Mouse (Mus musculus) lung, postnatal 0 days (tissue): Measurements from ENCODE around the gene Tma16. TPM values are rescaled to one million over a fixed set of nuclear protein-coding genes. Genes with fewer than 3 reads are reported as not detected.

Experiments used
- ATAC-seq: fragments of 200-750 bp; cut with Nextera tagmentation; 2 replicates; pipeline ENCODE4 v1.8.0; 2017; ENCODE audit warnings: moderate library complexity
- DNase-seq: peaks from one replicate; pipeline ENCODE4 v3.0.0-alpha.2; 2016; ENCODE audit warnings: low spot score
- H3K27ac ChIP-seq: fragments of 300-500 bp; sonication (generic); 2 replicates; pipeline ENCODE4 v1.5.1; 2014; ENCODE audit warnings: antibody characterized with exemption, mild to moderate bottlenecking, low read length, mixed read lengths
- H3K27me3 ChIP-seq: fragments of 300-500 bp; sonication (generic); replicated peaks from 2 replicates; pipeline ENCODE4 v1.6.1; 2014; ENCODE audit warnings: low read length, mixed read lengths; ENCODE audit not compliant: insufficient read depth
- H3K36me3 ChIP-seq: fragments of 300-500 bp; sonication (generic); 2 replicates; pipeline ENCODE4 v1.6.1; 2014; ENCODE audit warnings: low read length, mixed read lengths; ENCODE audit not compliant: insufficient read depth
- H3K4me1 ChIP-seq: fragments of 300-500 bp; sonication (generic); 2 replicates; pipeline ENCODE4 v1.6.1; 2014; ENCODE audit warnings: antibody characterized with exemption, low read depth, low read length, mixed read lengths; ENCODE audit not compliant: insufficient read depth
- H3K4me2 ChIP-seq: fragments of 300-500 bp; sonication (generic); replicated peaks from 2 replicates; pipeline ENCODE4 v1.6.1; 2014; ENCODE audit warnings: low read depth, mild to moderate bottlenecking, low read length, moderate library complexity, mixed read lengths
- H3K4me3 ChIP-seq: fragments of 300-500 bp; sonication (generic); 2 replicates; pipeline ENCODE4 v1.5.1; 2014; ENCODE audit warnings: low read depth, low read length
- H3K9ac ChIP-seq: fragments of 300-500 bp; sonication (generic); replicated peaks from 2 replicates; pipeline ENCODE4 v1.6.1; 2014; ENCODE audit warnings: low read depth, mild to moderate bottlenecking
- H3K9me3 ChIP-seq: fragments of 300-500 bp; sonication (generic); 2 replicates; pipeline ENCODE4 v1.6.1; 2016; ENCODE audit warnings: low read length, mixed read lengths
- CTCF ChIP-seq: IDR thresholded peaks from 2 replicates; pipeline ENCODE4 v1.5.1; 2016; ENCODE audit warnings: antibody characterized with exemption, mild to moderate bottlenecking
- EP300 ChIP-seq: IDR thresholded peaks from 2 replicates; pipeline ENCODE4 v1.6.1; 2016; ENCODE audit warnings: antibody characterized with exemption, mild to moderate bottlenecking, control low read depth
- WGBS: fragments of 180-500 bp; shearing (Covaris S2); extraction: QIAGEN DNeasy Blood & Tissue Kit; methylation state at CpG from one replicate; pipeline ENCODE4 v1.1.7; 2014; 5-methylcytosine and 5-hydroxymethylcytosine counted together
- polyA plus RNA-seq: library from polyadenylated mRNA; unstranded; fragments of >200 nt; fragmentation: Nextera tagmentation; extraction: Ambion mirVana; gene quantifications from 2 replicates; pipeline ENCODE4 v1.2.1, GENCODE M21; 2015

Tma16 gene
- polyA plus RNA-seq, 1 experiment from 2014 or later: 4.6 TPM

DNA sequence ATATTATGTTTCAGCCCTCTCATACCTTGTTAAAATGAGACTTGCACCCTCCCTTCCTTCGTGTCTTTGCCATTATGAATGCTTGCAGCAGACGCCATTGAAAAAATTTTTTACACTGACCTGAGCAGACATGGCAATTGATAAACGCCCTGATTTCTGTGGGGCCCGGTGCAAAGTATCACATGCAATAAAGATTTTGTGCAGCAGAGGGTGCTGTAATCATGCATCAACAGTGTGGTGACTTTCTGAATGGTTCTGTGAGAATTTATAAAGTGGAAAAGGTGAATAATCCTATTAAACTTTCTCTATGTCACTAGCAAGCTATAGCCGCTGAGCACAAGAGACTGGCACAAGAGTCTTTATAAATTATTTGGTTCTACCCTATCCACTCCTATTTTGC lies 35.6 kb downstream of the Tma16 start:
- 20% methylated on average over 5 of the region's 5 CpGs for WGBS
- DNase-seq: peak; percentile 10

DNA sequence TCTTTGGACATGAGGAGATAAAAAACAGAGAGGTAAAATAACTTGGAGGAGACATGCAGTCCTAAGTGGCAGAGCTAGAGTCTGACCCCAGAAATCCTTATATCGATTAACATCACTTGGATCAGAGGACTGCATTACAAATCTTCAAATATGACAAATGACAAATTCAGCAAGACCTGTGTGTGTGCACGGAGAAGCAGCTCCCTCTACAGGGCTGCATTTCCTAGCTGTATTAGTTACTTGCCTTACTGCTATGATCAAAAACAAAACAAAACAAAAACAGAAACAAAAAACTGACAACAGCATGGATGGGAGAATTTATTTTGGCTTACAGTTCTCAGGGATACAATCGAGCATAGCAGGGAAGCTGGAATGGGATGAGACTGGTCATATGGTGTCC lies 41.0 kb downstream of the Tma16 start:
- H3K27ac ChIP-seq: no peak overlapping the region
- no peak for DNase-seq
- TF ChIP-seq CTCF: no peak
- TF ChIP-seq EP300: no peak
- no peak overlapping the region for H3K9ac ChIP-seq
- WGBS: 59% methylated on average over 3 of the region's 3 CpGs
- no peaks in the 10 kb centered on the region for H3K4me1 ChIP-seq
- no peak overlapping the region for H3K4me3 ChIP-seq
- H3K36me3 ChIP-seq: no peaks in the 10 kb centered on the region
- no peaks in the 10 kb centered on the region for H3K27me3 ChIP-seq
- H3K4me2 ChIP-seq: no peak overlapping the region
- ATAC-seq: no peak
- H3K9me3 ChIP-seq: no peaks in the 10 kb centered on the region

More for the DNA sequence above, 35.6 kb downstream of the Tma16 start:
- H3K4me1 ChIP-seq: no peaks in the 10 kb centered on the region
- H3K9me3 ChIP-seq: no peaks in the 10 kb centered on the region
- H3K4me2 ChIP-seq: no peak overlapping the region
- no peak for ATAC-seq
- H3K4me3 ChIP-seq: no peak overlapping the region
- H3K27ac ChIP-seq: no peak overlapping the region
- TF ChIP-seq EP300 (no peak), CTCF (peak; percentile 69)
- no peaks in the 10 kb centered on the region for H3K27me3 ChIP-seq
- H3K36me3 ChIP-seq: no peaks in the 10 kb centered on the region
- H3K9ac ChIP-seq: no peak overlapping the region

DNA sequence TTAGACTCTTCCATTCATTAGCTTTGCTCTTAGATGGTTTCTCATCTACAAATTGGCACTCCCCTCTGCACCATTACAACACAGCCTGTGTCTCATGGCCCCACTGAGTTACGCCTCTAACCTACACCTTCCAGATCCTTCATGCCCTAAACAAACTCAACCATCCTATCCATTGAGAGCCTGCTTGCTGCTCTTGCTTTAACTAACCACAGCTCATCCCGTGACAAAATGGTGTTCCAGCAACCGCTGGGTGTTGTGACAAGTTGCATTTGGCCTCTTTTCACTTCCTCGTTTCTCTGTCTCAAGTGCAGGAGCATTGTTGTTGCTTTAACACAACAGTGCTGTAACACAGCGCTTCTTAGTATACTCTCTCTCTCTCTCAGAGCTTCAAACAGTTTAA lies 42.2 kb downstream of the Tma16 start:
- DNase-seq (peak; percentile 27), ATAC-seq (no peak)
- 65% methylated on average over 5 of the region's 5 CpGs for WGBS
- Histone ChIP-seq H3K27ac (no peak overlapping the region), H3K36me3 (no peaks in the 10 kb centered on the region), H3K4me1 (no peaks in the 10 kb centered on the region), H3K4me3 (no peak overlapping the region), H3K9me3 (no peaks in the 10 kb centered on the region), H3K27me3 (no peaks in the 10 kb centered on the region), H3K9ac (no peak overlapping the region), H3K4me2 (no peak overlapping the region)
- TF ChIP-seq CTCF: no peak
- no peak for TF ChIP-seq EP300

- Histone ChIP-seq H3K27me3 (no peaks in the 10 kb centered on the region), H3K27ac (no peak overlapping the region), H3K36me3 (no peaks in the 10 kb centered on the region), H3K4me2 (no peak overlapping the region), H3K4me1 (no peaks in the 10 kb centered on the region), H3K9ac (no peak overlapping the region), H3K9me3 (no peaks in the 10 kb centered on the region), H3K4me3 (no peak overlapping the region)
- WGBS: 20% methylated on average over 1 of the region's 1 CpGs
- TF ChIP-seq EP300 (no peak), CTCF (peak; percentile 69)
- ATAC-seq: no peak
- peak; percentile 27 for DNase-seq
Measured at GRCm38 (mm10) chr8:66442778-66443177, 43.6 kb downstream of the Tma16 start.

DNA sequence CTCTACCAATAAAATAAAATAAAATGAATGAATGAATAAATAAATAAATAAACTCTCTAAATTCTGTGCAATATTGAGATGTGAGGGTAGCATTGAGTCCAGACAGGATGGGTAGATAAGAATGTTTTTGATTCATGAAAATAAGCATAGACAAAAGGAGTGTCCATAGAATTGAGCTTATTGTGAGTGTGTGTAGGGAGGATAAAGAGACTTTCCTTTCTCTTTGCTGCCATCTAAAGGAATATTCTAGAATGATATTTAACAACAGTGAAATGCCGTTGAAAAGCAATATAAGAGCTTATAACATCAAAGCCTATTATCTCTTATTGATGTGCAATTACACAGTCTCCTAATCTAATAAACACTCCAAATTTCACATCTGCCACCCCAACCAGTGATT lies 45.2 kb downstream of the Tma16 start:
- no peak overlapping the region for H3K4me2 ChIP-seq
- H3K36me3 ChIP-seq: no peaks in the 10 kb centered on the region
- 3% methylated on average over 1 of the region's 1 CpGs for WGBS
- DNase-seq: peak; percentile 43
- H3K9ac ChIP-seq: no peak overlapping the region
- no peak for ATAC-seq
- H3K27me3 ChIP-seq: no peaks in the 10 kb centered on the region
- no peak overlapping the region for H3K4me3 ChIP-seq
- H3K27ac ChIP-seq: no peak overlapping the region
- H3K4me1 ChIP-seq: no peaks in the 10 kb centered on the region
- TF ChIP-seq CTCF: peak; percentile 41
- no peak for TF ChIP-seq EP300
- H3K9me3 ChIP-seq: no peaks in the 10 kb centered on the region

- no peak for DNase-seq
- ATAC-seq: no peak
- H3K4me3 ChIP-seq: no peak overlapping the region
- H3K9ac ChIP-seq: no peak overlapping the region
- H3K4me2 ChIP-seq: no peak overlapping the region
- H3K4me1 ChIP-seq: no peaks in the 10 kb centered on the region
- H3K36me3 ChIP-seq: no peaks in the 10 kb centered on the region
- TF ChIP-seq CTCF (no peak), EP300 (no peak)
- no peaks in the 10 kb centered on the region for H3K27me3 ChIP-seq
- H3K9me3 ChIP-seq: no peaks in the 10 kb centered on the region
- WGBS: 60% methylated on average over 4 of the region's 4 CpGs
- H3K27ac ChIP-seq: no peak overlapping the region
Measured at GRCm38 (mm10) chr8:66438468-66438867, 47.9 kb downstream of the Tma16 start.

DNA sequence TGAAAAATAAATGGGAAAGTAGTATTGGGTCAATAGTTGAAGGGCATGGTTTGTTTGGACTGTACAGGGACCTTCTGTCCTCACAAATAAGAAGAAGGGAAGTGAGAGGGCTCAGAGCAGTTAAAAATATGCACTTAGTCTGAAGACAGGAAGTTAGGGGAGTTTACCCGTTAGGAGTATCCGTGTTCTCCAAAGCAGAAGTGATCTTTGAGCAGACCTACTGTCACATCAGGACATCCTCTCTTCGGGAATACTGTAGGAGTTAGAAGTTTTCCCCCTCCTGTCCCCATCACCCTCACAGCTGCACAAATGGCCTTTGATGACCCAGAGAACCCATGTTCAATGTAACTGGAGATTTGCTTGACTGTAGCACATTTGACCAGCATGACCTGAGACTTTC lies 48.4 kb downstream of the Tma16 start:
- H3K4me1 ChIP-seq: no peaks in the 10 kb centered on the region
- no peaks in the 10 kb centered on the region for H3K9me3 ChIP-seq
- H3K9ac ChIP-seq: no peak overlapping the region
- peak; percentile 8 for DNase-seq
- H3K27ac ChIP-seq: no peak overlapping the region
- 31% methylated on average over 3 of the region's 3 CpGs for WGBS
- ATAC-seq: no peak; the same call in 1 of the 2 replicates
- no peaks in the 10 kb centered on the region for H3K36me3 ChIP-seq
- no peak overlapping the region for H3K4me3 ChIP-seq
- TF ChIP-seq EP300 (no peak), CTCF (no peak)
- no peaks in the 10 kb centered on the region for H3K27me3 ChIP-seq
- H3K4me2 ChIP-seq: no peak overlapping the region
